Mouse (Mus musculus): ENCODE data around the gene Plac8.

The Plac8 gene

DNA sequence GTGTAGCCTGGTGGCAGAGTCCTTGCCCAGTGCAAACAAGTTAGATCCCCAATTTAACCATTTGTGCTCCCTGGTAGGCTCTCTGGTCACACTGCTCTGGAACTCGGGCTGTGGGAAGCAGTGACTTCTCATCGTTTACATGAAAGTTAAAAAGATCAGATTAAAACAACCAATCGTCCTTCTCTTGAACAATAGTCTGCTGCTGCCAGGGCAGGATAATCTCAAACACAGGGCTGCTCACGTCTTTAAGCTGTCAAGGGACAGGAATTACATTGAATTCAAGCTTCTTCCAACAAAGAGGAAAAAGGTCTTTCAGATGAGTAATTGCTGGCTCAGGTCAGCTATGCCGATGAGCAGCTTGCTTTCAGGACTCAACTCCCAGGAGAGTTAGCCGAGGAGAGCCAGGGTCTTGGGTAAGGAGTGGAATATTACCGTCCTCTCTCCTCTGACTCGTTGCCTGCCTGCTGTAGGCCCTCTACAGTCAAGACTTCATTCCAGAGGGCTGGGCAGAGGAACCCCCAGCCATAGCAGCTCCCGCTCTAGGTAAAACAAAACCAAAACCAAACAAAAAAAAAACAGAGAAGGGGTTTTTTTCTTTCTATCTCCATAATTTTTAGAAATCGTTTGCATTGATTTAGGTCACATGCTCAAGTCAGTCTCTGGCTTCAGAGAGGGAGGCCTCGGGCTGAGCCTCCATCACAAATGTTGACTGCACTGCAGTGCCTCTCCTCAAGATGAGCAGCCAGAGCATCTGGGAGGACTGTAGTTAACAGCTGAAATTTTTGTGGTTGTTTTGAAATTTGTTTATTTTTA lies 9.8 kb upstream of the Plac8 start:
- in situ Hi-C loops (cut with MboI; ENCODE audit: low sequenced_read_pairs), result no loop called here

DNA sequence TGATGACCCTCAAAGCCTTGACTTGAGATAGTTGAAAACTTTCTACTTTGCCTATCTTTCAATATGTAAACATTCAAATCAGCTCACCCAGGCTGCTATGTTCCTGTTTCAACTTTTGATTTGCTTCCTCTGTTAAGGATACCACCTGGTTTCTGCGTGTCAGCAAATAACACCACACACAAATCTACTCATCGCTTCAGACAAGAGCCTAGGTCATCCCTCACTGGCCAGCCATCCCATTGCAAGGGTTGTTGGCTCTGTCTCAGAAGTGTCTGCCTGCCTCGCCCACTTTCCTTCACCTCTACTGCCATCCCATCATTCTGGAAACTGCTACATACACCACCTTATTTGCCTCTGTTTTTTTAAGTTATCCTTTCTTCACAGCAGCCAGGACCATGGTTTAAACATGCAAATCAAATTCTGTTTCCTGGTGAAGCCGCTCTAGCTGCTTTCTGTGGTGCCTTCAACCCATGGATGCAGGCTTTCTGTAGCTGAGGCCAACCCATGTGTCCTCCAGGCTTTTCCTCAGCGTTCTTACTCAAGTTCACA lies 6.9 kb upstream of the Plac8 start:
- in situ Hi-C loops (cut with MboI; ENCODE audit: low sequenced_read_pairs), result loop anchor here (10.0 kb wide), 1 partner anchor 86 kb away; no protein-coding TSS in a partner anchor

DNA sequence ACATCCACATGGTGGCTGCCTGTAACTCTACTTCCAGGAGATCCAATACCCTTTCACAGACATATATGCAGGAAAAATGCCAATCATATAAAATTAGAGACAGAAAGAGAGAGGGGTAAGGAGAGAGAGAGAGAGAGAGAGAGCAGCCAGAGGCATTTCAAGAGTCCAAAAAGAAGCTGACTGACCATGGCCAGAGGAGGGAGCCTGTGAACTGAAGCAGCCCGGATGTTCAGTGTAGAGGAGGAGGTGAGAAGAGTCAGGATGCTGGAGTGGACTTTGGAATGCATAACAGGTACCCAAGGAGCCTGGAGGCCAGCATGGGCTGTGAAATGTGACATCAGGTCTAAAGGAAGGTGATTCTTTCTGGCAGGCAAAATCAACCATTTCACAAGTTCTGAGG lies 2.7 kb upstream of the Plac8 start:
- in situ Hi-C loops (cut with MboI; ENCODE audit: low sequenced_read_pairs), result loop anchor here (10.0 to 25.0 kb wide), 2 partner anchors 90 to 213 kb away; partner anchors contain the start of genes Helq and Mrps18c

DNA sequence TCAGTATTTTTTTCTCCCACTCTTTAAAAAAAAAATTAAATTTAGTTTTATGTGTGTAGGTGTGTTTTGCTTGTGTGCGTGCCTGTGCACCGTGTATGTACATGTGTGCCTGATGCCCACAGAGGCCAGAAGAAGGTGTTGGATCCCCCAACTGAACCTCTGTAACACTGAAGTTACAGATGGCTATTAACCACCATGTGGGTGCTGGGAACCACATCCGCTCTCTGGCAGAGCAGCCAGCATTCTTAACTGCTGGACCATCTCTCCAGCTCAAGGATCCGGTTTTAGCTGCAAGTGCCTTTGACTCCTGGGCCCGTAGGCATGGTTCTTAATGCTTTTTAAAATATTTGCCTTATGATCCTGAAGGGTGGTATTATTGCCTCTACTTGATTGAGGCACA lies 1.2 kb upstream of the Plac8 start:
- in situ Hi-C loops (cut with MboI; ENCODE audit: low sequenced_read_pairs), result loop anchor here (10.0 to 25.0 kb wide), 2 partner anchors 92 to 214 kb away; partner anchors contain the start of genes Helq and Mrps18c

DNA sequence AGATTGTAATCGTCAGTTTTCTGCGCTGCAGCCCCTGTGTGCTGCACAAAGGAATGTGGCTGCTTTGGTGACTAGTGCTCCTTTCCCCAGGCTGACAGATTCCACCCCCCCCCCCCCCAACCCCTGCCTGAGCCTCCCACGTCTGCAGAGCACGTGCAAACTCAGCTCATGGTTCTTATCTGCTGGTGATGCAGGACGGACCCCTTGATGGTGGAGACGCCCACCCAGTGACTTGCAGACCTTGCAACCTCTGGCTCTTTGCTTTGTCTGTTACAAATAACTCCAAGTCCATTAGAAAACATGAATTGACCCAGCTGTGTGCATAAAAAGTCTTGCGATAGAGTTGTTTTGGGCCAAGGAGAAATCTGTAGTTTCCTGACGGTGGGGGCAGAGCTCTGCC lies 1.3 kb downstream of the Plac8 start:
- in situ Hi-C loops (cut with MboI; ENCODE audit: low sequenced_read_pairs), result loop anchor here (10.0 to 25.0 kb wide), 2 partner anchors 94 to 217 kb away; partner anchors contain the start of genes Helq and Mrps18c

DNA sequence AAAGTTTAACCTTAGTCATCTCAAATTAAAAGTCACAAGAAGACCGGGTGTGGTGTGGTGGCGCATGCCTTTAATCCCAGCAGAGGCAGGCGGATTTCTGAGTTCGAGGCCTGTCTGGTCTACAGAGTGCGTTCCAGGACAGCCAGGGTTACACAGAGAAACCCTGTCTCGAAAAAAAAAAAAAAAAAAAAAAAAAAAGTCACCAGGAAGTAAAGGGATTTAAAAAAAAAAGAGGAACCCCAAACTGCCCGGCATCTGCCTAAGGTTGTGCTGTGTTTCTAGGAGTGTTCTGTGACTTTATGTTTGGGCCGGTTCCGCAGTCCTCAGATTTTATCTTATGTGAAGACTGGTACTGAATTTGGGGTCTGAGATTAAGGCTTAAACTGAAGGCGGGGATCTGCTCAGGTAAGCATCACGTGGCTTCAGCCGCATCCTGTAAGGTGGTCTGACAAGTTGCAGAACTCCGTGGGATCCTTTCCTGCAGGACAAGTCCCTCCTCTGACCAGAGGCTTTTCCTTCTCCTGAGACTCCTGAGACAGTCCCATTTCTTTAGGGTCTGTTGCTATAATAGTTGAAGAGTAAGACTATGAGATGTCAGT lies 1.9 kb downstream of the Plac8 start:
- in situ Hi-C loops (cut with MboI; ENCODE audit: low sequenced_read_pairs), result loop anchor here (10.0 to 25.0 kb wide), 2 partner anchors 95 to 217 kb away; partner anchors contain the start of genes Helq and Mrps18c

DNA sequence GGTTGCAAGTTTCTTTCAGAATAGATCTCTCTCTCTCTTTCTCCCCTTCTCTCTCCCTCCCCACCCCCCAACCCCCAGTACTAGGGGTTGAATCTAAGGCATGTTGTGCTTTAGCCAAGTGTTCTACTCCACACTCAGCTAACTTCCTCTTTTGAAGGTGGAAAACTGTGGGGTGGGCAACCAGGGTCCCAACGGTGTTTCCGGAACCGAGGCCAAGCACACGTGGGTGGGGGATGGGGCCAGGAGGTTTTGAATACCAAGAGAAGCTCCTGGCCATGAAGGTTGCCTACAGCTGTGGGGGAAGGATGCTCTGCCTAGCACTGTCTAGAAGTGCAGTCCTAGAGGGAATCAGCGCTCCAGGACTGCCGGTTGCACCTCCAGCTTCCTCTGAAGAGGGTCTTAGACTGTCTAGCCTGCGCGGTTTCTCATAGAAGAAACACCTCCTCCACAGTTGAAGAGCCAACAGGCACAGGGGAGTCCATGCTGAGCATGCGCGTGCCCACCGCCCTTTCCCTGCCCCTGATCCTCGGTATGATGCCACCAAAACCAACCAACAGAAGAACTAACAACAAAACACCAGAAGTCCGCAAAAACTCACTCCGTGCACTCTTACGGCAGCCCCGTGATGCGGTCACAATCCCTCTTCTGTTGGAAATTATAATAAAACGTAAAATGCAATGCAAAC lies 2.7 kb downstream of the Plac8 start:
- in situ Hi-C loops (cut with MboI; ENCODE audit: low sequenced_read_pairs), result loop anchor here (25.0 kb wide), 1 partner anchor 218 kb away; the partner anchor contains the start of genes Helq and Mrps18c

DNA sequence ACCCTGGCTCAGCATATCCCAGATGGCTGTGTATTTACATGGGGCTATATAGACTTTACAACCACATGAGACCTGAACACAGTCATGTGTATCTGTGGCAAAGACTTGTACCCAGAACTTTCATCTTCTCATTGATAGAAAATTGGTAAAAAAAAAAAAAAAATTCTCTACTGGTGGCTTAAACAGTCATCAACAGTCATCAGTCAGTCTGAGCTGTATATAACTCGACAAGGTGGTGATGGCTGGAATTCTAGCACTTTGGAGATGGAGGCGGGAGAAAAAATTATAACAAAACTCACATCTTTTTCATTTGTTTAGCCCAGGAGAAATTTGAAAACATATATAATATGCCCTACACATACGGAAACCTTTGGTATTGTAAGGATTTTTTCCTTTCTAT lies 3.2 kb downstream of the Plac8 start:
- in situ Hi-C loops (cut with MboI; ENCODE audit: low sequenced_read_pairs), result loop anchor here (25.0 kb wide), 1 partner anchor 218 kb away; the partner anchor contains the start of genes Helq and Mrps18c

DNA sequence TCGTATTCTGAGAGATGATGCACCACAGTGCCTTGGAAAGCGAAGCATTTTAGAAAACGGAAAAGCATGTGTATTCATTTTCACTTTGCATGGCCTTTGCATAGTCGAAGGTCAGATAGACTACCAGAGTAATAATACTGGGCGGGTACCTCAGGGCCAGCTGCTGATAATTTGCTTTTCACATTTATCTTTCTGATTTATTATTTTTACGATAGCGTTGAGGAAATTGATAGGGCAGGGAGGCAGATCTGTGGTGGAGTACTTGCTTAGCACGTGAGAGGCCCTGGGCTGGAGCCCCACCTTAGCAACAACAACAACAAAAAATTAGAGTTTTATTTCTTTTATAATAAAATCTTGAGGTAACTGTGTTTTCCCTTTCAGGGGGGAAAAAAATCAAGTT lies 3.9 kb downstream of the Plac8 start:
- in situ Hi-C loops (cut with MboI; ENCODE audit: low sequenced_read_pairs), result loop anchor here (25.0 kb wide), 1 partner anchor 219 kb away; the partner anchor contains the start of genes Helq and Mrps18c

DNA sequence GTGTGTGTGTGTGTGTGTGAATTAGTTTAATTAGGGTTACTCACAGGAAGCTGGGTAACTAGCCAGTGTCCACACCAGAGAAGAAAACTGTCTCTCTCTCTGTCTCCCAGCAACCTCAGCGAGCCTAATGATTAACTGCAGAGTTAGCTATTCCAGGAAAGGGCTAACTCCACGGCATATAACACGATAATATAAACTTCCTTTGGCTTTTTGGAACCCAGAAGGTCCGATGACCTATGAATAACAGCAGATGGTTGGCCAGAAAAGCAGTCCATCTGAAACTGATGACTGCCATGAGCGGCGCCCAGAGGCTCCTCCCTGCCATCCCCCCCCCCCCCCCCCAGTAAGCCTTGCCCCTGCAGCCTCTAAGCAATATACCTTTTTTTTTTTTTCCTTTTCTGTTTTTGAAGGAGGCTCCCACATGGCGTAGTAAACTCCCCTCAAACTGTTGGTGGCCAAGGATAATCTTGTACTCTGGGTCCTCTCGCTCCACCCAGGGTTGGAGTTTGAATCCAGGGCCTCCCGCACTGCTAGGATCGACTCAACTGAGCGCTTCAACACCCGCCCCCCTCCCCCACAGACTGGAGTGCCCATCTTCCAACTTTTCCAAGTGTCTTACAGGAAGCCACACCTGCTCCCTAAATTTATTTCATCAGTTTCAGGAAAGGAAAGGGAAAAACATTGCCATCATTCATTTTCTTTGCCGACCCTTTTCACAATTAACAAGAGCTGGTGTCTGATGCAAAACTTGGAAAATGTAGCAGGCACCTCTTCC lies 4.6 kb downstream of the Plac8 start:
- in situ Hi-C loops (cut with MboI; ENCODE audit: low sequenced_read_pairs), result loop anchor here (25.0 kb wide), 1 partner anchor 220 kb away; the partner anchor contains the start of genes Helq and Mrps18c

DNA sequence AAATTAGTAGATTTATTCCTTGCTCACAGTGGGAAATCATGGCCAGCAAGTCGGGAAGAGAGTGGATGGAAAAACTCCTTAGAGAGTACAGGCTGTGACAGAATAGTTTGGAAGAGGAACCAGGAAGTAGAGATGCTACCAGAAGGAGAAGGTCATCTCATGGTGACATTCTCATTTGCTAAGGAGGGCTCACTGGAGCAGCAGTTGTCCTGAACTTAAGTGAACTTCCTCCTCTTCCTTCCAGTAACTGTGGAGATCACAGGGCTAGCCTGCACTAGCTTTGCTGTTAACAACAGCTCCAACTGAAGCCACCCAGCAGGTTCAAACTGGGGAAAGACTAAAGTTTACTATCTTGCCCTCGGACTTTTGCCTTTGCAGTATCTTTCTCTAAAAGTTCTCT lies 5.2 kb downstream of the Plac8 start:
- in situ Hi-C loops (cut with MboI; ENCODE audit: low sequenced_read_pairs), result loop anchor here (25.0 kb wide), 1 partner anchor 221 kb away; the partner anchor contains the start of genes Helq and Mrps18c

DNA sequence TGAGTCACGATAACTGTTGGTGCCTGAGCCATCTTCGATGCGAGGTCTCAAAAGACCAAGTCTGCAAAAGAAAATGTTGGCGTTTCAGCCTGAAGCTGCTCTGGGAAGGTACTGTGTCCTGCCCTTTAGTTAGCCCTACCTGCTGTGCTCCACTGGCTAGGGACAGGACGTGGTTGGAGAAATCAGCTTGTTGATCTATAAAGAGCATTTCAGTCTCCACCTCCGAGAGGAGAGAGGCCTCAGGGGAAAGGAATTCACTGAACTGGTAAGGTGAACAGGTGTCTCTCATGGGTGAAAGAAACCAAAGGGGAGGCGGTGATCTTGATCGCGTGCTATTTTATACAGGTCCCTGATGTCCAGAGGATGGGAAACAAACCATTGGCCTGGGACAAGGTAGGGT lies 9.3 kb downstream of the Plac8 start:
- in situ Hi-C loops (cut with MboI; ENCODE audit: low sequenced_read_pairs), result loop anchor here (25.0 kb wide), 1 partner anchor 225 kb away; the partner anchor contains the start of genes Helq and Mrps18c

DNA sequence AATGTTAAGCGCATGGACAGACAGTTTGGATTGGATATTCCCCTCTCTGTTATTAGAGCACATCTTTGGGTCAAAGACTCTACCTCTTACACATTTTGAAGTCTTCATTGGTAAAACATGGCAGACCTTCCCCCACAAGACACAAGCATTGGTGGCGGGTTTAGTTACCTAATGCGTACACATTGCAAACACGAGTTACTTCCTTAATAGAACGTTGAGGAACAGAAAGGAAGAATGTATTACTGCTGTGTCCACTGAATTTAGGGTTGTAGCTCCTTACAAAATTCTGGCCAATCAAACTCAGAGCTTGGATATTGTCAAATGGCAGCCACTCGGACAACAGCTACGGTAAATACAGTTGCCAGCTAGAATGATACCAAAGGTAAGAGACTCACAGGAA lies 12.7 kb downstream of the Plac8 start:
- in situ Hi-C loops (cut with MboI; ENCODE audit: low sequenced_read_pairs), result loop anchor here (25.0 kb wide), 1 partner anchor 228 kb away; the partner anchor contains the start of genes Helq and Mrps18c

DNA sequence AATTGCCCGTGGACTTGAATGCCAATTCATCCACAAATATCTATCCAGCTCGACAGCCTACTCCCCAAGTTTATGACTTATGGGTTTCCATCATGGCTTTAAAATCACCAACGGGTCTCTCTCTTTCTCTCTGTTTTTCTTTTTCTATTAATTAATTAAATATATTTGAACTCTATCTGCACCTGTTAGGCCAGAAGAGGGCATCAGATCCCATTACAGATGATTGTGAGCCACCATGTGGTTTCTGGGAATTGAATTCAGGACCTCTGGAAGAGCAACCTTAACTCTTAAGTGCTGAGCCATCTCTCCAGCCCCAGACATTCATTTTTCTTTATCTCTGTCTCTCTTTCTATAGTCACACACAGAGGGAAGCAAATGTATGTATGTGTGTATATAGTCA lies 13.3 kb downstream of the Plac8 start:
- in situ Hi-C loops (cut with MboI; ENCODE audit: low sequenced_read_pairs), result loop anchor here (25.0 kb wide), 1 partner anchor 229 kb away; the partner anchor contains the start of genes Helq and Mrps18c

DNA sequence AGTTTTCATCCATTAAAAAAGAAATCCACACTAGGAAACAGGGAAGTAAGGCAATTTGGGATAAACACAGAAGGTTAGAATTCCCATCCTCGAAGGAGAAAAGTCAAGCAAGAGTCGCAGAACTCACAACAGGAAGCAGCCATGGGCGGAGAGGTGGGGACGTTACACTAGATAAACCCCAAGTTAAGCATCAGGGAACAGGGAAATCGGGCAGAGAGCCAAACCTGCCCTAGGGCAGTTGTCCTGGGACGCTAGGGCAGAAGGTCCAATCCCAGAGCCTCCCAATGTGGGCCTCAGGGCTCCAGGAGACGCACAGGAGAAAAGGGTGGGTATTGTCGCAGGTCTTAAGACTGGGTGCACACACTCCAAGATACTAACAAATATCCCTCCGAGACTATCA lies 14.5 kb downstream of the Plac8 start:
- in situ Hi-C loops (cut with MboI; ENCODE audit: low sequenced_read_pairs), result loop anchor here (25.0 kb wide), 1 partner anchor 230 kb away; the partner anchor contains the start of genes Helq and Mrps18c

DNA sequence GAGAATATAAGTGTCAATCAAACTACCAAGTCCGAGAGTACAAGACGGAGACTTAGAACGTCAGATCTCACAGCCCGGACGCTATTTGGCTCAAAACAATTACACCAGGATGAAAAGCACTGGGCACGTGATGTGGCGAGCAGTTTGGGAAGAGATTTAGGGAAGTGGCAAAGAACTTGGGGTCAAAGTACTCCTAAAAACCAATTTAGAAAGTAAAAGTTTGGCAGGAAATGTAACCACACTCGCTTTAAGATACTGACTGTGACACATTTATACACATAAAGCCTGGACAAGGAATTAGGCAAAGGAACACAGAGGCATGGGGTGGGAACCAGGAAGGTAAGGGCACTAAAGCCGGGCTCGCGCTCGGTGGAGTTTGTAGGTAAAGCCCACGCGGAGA lies 15.0 kb downstream of the Plac8 start:
- in situ Hi-C loops (cut with MboI; ENCODE audit: low sequenced_read_pairs), result loop anchor here (25.0 kb wide), 1 partner anchor 230 kb away; the partner anchor contains the start of genes Helq and Mrps18c

DNA sequence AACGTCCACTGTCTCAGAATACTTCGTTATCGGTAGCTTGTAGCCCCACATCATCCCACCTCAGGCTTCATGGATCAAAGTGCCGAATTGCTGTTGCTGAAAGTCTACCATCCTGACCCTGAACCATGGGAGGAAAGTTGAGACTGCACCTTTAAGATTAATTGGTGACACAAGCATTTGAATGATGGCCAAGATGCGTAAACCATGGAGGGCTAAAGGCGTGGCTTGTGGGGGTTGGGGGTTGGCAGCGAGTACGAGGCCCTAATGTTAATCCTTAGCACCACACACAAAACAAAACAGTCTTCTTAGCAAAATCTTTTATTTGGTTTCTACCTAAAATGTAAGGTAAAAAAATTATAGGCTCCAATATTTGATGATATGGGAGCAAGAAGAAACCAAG lies 18.6 kb downstream of the Plac8 start:
- in situ Hi-C loops (cut with MboI; ENCODE audit: low sequenced_read_pairs), result loop anchor here (25.0 kb wide), 1 partner anchor 234 kb away; the partner anchor contains the start of genes Helq and Mrps18c

DNA sequence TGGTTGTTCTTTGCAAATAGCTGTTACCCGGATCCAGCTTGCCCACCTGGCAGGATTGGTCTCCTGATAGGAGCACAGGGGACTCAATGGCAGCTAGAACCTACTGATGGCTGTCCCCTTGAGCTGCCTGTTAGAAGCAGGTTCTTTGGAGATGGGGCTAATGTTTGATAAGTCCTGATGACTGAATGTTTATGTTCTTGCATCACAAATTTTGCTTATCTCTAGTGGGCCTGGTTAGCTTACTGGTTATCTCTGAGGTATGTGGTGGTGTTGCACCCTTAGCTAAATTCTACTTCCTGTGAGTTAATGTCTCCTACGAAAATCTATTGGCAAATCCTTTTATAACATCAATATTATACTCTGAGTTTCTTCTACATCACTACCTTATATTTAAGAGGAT lies 20.1 kb downstream of the Plac8 start:
- in situ Hi-C loops (cut with MboI; ENCODE audit: low sequenced_read_pairs), result loop anchor here (25.0 kb wide), 1 partner anchor 235 kb away; the partner anchor contains the start of genes Helq and Mrps18c

DNA sequence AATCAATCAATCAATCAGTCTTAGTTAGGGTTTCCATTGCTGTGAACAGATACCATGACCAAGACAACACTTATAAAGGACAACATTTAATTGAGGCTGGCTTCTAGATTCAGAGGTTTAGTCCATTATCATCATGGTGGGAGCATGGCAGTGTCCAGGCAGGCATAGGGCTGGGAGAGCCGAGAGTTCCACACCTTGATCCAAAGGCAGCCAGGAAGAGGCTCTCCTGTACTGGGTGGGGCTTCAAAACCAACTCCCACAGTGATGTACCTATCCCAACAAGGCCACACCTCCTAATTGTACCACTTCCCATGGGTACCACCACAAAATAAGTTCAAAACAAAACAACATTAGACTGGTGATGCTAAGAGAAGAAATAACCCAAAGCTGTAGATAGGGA lies 21.9 kb downstream of the Plac8 start:
- in situ Hi-C loops (cut with MboI; ENCODE audit: low sequenced_read_pairs), result loop anchor here (25.0 kb wide), 1 partner anchor 237 kb away; the partner anchor contains the start of genes Helq and Mrps18c
